Mouse (Mus musculus) olfactory bulb, adult 2 months (tissue): ENCODE measurements around the gene Eif4e1b. TPM values are rescaled to one million over a fixed set of nuclear protein-coding genes. Genes with fewer than 3 reads are reported as not detected.

Experiments
- H3K27ac ChIP-seq: fragments of 200-500 bp; 2 replicates; pipeline ENCODE4 v1.5.1; 2012; ENCODE audit warnings: low read depth, low read length; ENCODE audit not compliant: insufficient read depth
- H3K4me1 ChIP-seq: fragments of 200-500 bp; 2 replicates; pipeline ENCODE4 v1.6.1; 2012; ENCODE audit warnings: low read length; ENCODE audit not compliant: control insufficient read depth, insufficient read depth
- H3K4me3 ChIP-seq: fragments of 200-500 bp; 2 replicates; pipeline ENCODE4 v1.5.1; 2012; ENCODE audit warnings: mild to moderate bottlenecking, low read depth, low read length, moderate library complexity; ENCODE audit not compliant: insufficient read depth
- CTCF ChIP-seq: fragments of 200-500 bp; IDR thresholded peaks from 2 replicates; pipeline ENCODE4 v1.5.1; 2012; ENCODE audit warnings: low read depth, mild to moderate bottlenecking, low read length, moderate library complexity; ENCODE audit not compliant: insufficient read depth
- POLR2A ChIP-seq: fragments of 200-500 bp; IDR thresholded peaks from 2 replicates; pipeline ENCODE4 v1.6.1; 2012; ENCODE audit warnings: mild to moderate bottlenecking, low read depth, low read length, moderate library complexity; ENCODE audit not compliant: insufficient read depth
- WGBS: fragments of 180-500 bp; shearing (Covaris S2); methylation state at CpG from one replicate; pipeline ENCODE4 v1.1.7; 2018; 5-methylcytosine and 5-hydroxymethylcytosine counted together
- polyA plus RNA-seq: library from polyadenylated mRNA; stranded (reverse); fragments of >200 nt; gene quantifications from 2 replicates; pipeline ENCODE4 v1.2.4, GENCODE M21; 2012; ENCODE audit warnings: low replicate concordance; ENCODE audit not compliant: missing spikeins, insufficient read depth, insufficient read length

The Eif4e1b gene
- not detected in 2 replicates for polyA plus RNA-seq

- H3K27ac ChIP-seq, result no peak within 1 kb of the TSS
- TF ChIP-seq POLR2A (no peak), CTCF (no peak)
- 95% methylated on average over 4 of the region's 4 CpGs for WGBS
- no peak within 1 kb of the TSS for H3K4me3 ChIP-seq
- peaks cover 7% of the 10 kb centered on the region; the same call in 1 of the 2 replicates for H3K4me1 ChIP-seq
These were observed at the start of gene Eif4e1b for GRCm38 (mm10) chr13:54783698-54784097. Gene Eif4e1b, plus strand, starts transcription at chr13:54783998.

GRCm38 (mm10) chr13:54736931-54737330 lies 46.9 kb upstream of the Eif4e1b start:
- H3K27ac ChIP-seq, result 0 out of 2 replicates have a peak overlapping the region, but pooled peaks have one; percentile 35
- H3K4me3 ChIP-seq, result no peak overlapping the region
- H3K4me1 ChIP-seq, result peaks cover 44% of the 10 kb centered on the region
- 45% methylated on average over 3 of the region's 3 CpGs for WGBS
- no peak for TF ChIP-seq POLR2A
- no peak for TF ChIP-seq CTCF

- Histone ChIP-seq H3K4me3 (peak overlapping the region; percentile 26), H3K4me1 (peaks cover 44% of the 10 kb centered on the region), H3K27ac (0 out of 2 replicates have a peak overlapping the region, but pooled peaks have one; percentile 35)
- no peak for TF ChIP-seq POLR2A
- no peak for TF ChIP-seq CTCF
- WGBS, result 15% methylated on average over 86 of the region's 87 CpGs
These were observed 46.1 kb upstream of the Eif4e1b start for GRCm38 (mm10) chr13:54737488-54738212.

- 0 out of 2 replicates have a peak overlapping the region, but pooled peaks have one; percentile 29 for H3K27ac ChIP-seq
These were observed 45.6 kb upstream of the Eif4e1b start for GRCm38 (mm10) chr13:54738213-54738601.

GRCm38 (mm10) chr13:54746110-54746509 lies 37.7 kb upstream of the Eif4e1b start:
- peak overlapping the region; percentile 84 for H3K27ac ChIP-seq
- H3K4me1 ChIP-seq, result peaks cover 40% of the 10 kb centered on the region
- 11% methylated on average over 6 of the region's 6 CpGs for WGBS
- H3K4me3 ChIP-seq, result peak overlapping the region; percentile 39
- TF ChIP-seq POLR2A, result no peak
- no peak for TF ChIP-seq CTCF

More at GRCm38 (mm10) chr13:54738213-54738601, 45.6 kb upstream of the Eif4e1b start:
- 12% methylated on average over 34 of the region's 34 CpGs for WGBS
- H3K4me3 ChIP-seq, result peak overlapping the region; percentile 26
- TF ChIP-seq CTCF (no peak), POLR2A (no peak)
- peaks cover 44% of the 10 kb centered on the region for H3K4me1 ChIP-seq

GRCm38 (mm10) chr13:54746896-54747295 lies 36.9 kb upstream of the Eif4e1b start:
- Histone ChIP-seq H3K27ac (peak overlapping the region; percentile 72), H3K4me3 (peak overlapping the region; percentile 72), H3K4me1 (peaks cover 43% of the 10 kb centered on the region)
- TF ChIP-seq CTCF, result no peak
- no peak for TF ChIP-seq POLR2A
- WGBS, result 8% methylated on average over 10 of the region's 10 CpGs

GRCm38 (mm10) chr13:54748190-54748589 lies 35.6 kb upstream of the Eif4e1b start:
- WGBS, result 48% methylated on average over 8 of the region's 8 CpGs
- peak overlapping the region; percentile 72 for H3K27ac ChIP-seq
- TF ChIP-seq POLR2A (no peak), CTCF (no peak)
- peaks cover 53% of the 10 kb centered on the region for H3K4me1 ChIP-seq
- peak overlapping the region; percentile 72 for H3K4me3 ChIP-seq

GRCm38 (mm10) chr13:54748721-54749060 lies 35.1 kb upstream of the Eif4e1b start:
- H3K4me3 ChIP-seq, result peak overlapping the region; percentile 72
- TF ChIP-seq POLR2A (no peak), CTCF (no peak)
- H3K4me1 ChIP-seq, result peaks cover 56% of the 10 kb centered on the region
- peak overlapping the region; percentile 80 for H3K27ac ChIP-seq
- WGBS, result 19% methylated on average over 10 of the region's 10 CpGs

GRCm38 (mm10) chr13:54749061-54749863 lies 34.5 kb upstream of the Eif4e1b start:
- Histone ChIP-seq H3K27ac (peak overlapping the region; percentile 85), H3K4me3 (peak overlapping the region; percentile 72), H3K4me1 (peaks cover 59% of the 10 kb centered on the region)
- 2% methylated on average over 100 of the region's 100 CpGs for WGBS
- TF ChIP-seq CTCF, result no peak; the same call in 1 of the 2 replicates
- peak; percentile 77 for TF ChIP-seq POLR2A
